Mouse (Mus musculus) ES-Bruce4 (cell line): ENCODE measurements at regions not wholly inside any gene's neighbourhood (a gene's known extent, or its start where the extent isn't known, plus 50 kb on each side); places are given as distances from the start of the nearest gene placed in this dataset.

Source experiments
- CTCF ChIP-seq: IDR thresholded peaks from one replicate; pipeline ENCODE4 v1.8.1; 2011; ENCODE audit warnings: low read depth, low read length
- POLR2A ChIP-seq: IDR thresholded peaks from one replicate; pipeline ENCODE4 v1.8.1; 2011; ENCODE audit warnings: low read length; ENCODE audit not compliant: insufficient read depth

DNA sequence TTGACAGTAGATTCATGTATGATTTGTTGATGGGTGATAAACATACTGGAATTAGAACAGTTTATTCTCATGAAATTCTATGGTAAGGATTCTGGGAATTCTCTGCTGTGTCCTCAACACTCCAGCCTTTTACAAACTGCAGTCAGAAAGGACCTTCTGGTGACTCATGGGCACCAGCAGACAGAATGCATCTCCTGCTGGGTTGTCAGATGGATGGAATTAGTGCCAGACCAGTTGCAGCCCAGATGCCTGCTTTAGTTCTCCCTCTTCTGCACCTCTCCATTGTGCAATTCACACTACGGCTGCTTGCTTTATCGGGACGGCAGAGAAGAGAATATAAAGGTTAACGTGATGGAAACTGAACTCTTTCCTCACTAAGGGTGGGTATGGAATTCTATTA lies 727.5 kb downstream of the Stpg2 start:
- TF ChIP-seq CTCF (no peak), POLR2A (no peak)
